Mouse (Mus musculus) urinary bladder, adult 18-20 months (tissue): ENCODE measurements around the gene Zg16.

ENCODE experiments used
- DNase-seq, 2 experiments: peaks; one replicate each; pipeline ENCODE4 v3.0.0; 2022; ENCODE audit warnings: low spot score in 2 of 2, mixed read lengths in 2 of 2

The Zg16 gene

DNA sequence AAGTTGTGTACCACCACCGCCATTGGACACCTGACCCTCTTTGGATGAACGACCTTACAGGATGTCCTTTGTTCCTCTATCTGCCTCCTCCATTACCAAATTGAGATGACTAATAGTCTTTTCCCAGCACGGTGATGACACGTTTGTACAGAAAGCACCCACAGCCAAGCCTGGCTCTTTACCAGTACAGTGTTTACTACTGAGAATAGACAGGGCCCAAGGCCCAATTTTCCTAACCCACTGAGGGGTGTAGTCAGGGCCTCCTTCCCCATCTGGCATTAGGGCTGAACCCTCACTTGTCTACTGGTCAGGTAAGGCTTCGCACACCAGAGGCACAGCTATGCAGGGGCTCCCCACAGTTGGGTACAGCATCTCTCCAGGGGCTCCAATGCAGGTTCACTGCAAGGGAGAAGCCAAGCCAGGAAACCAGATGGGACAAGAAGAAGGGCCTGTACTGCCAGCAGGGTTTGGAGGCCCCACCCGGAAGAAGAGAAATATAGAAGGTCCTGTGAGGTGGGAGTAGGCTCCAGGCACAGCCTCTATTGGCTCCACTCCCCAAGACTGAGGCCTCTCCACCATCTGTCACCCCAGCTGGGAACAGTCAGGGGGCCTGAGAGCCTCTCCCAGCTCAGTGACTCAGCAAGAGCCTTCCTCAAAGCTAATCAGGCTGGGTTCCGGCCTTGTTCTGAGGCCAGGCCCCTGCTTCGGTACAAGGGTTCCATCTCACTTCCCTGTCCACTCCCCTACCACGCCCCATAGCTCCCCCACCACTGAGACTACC is 78.7 kb downstream of the Zg16 start:
- peak in 1 of 2 experiments; percentile 82 for DNase-seq

- DNase-seq: no peak
These were observed 79.7 kb downstream of the Zg16 start for GRCm38 (mm10) chr7:127007313-127008024.

GRCm38 (mm10) chr7:127004122-127004875 is 82.8 kb downstream of the Zg16 start:
- no peak for DNase-seq

- DNase-seq: no peak
These were observed 83.5 kb downstream of the Zg16 start for GRCm38 (mm10) chr7:127003620-127004019.
